Mouse (Mus musculus): ENCODE results near the gene Stk32c. TPM values are rescaled to one million over a fixed set of nuclear protein-coding genes. Genes with fewer than 3 reads are reported as not detected.

Gene Stk32c
- polyA plus RNA-seq, 1 experiment from 2014 or later, result 2.5 TPM

DNA sequence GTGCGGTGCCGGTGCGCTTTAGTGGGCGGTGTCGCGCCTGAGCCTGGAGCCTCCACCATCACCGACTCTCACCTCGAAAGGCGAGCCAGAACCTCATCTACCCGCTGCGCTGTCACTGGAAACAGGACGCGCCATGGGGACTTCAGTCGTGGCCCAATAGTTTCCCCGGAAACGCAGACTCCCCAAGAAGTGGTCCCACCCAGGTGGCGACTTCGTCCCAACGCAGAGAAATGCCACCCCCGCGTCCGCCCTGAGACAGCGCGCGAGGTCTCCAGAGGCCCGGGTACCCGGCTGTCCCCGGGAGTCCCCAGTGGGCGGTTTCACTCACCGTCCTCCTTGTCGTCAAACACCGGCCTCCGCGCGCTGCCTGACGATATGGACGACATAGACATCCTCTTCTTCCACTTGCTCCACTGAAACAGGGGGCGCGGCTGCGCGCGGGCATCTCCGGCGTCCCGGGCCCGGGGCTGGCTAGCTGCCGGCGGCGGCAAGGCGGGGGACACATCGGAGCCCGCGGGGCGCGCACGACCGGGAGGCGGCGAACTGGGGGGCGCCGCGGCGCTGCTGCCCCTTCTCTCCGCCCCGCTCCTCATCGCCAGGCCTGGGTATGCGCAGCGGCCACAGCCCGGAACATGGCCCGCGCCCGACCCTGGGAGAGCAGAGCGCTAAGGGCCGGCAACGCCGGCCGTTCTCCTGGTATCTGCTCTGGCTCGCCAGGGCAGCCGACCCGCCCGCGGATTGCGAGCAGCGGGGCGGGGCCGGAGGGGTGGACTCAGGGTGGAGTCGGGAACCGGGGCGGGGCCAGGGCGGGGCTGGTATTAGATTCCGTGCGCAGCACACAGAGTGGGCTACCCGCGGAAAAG lies 25.1 kb downstream of the Stk32c start:
- peak overlapping the region; percentile 90 for H3K4me2 ChIP-seq
- peak overlapping the region; percentile 78 for H3K27ac ChIP-seq (replicated peaks)
- ATAC-seq (ENCODE audit: low FRiP score), result peak; percentile 94
- no peaks in the 10 kb centered on the region for H3K9me3 ChIP-seq (replicated peaks)
- peaks cover 23% of the 10 kb centered on the region for H3K4me1 ChIP-seq
- H3K4me3 ChIP-seq (replicated peaks), result peak overlapping the region; percentile 79
- WGBS, result under 1% methylated on average over 91 of the region's 94 CpGs
- H3K9ac ChIP-seq (replicated peaks), result peak overlapping the region; percentile 77
- H3K27me3 ChIP-seq (replicated peaks), result peaks cover 11% of the 10 kb centered on the region
- H3K36me3 ChIP-seq, result no peaks in the 10 kb centered on the region

GRCm38 (mm10) chr7:139187277-139187676 lies 25.8 kb downstream of the Stk32c start:
- Histone ChIP-seq H3K27me3 (replicated peaks) (peaks cover 11% of the 10 kb centered on the region), H3K4me3 (replicated peaks) (peak overlapping the region; percentile 79), H3K4me1 (peaks cover 23% of the 10 kb centered on the region), H3K36me3 (no peaks in the 10 kb centered on the region), H3K9me3 (replicated peaks) (no peaks in the 10 kb centered on the region), H3K27ac (replicated peaks) (peak overlapping the region; percentile 78; the same call in 1 of the 2 replicates), H3K4me2 (peak overlapping the region; percentile 90), H3K9ac (replicated peaks) (peak overlapping the region; percentile 77)
- 32% methylated on average over 7 of the region's 7 CpGs for WGBS
- ATAC-seq (ENCODE audit: low FRiP score), result 0 out of 2 replicates have a peak, but pooled peaks have one; percentile 3

DNA sequence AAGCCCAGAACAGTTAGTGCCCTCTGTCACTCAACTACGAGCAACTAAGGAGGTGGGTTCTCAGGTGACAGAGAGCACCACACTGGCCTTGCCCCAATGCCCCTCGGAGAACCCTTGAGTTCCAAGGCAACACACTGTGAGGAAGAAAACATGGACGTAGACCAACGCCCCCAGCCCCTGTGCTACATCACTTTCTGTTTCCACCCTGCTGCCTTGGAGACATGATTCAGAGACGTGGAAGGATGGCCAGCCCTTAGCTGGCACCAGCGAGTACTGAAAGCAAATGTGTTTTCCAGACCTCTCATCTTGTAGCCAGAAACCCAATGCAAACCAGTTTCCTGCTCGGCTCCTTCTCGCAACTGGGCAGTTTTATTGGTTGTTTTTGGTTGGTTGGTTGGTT lies 26.7 kb downstream of the Stk32c start:
- WGBS, result 67% methylated on average over 8 of the region's 8 CpGs
- Histone ChIP-seq H3K4me1 (peaks cover 23% of the 10 kb centered on the region), H3K4me3 (replicated peaks) (no peak overlapping the region), H3K27me3 (replicated peaks) (peaks cover 11% of the 10 kb centered on the region), H3K9ac (replicated peaks) (no peak overlapping the region), H3K9me3 (replicated peaks) (no peaks in the 10 kb centered on the region), H3K4me2 (peak overlapping the region; percentile 90), H3K36me3 (no peaks in the 10 kb centered on the region), H3K27ac (replicated peaks) (no peak overlapping the region)
- ATAC-seq (ENCODE audit: low FRiP score), result no peak

DNA sequence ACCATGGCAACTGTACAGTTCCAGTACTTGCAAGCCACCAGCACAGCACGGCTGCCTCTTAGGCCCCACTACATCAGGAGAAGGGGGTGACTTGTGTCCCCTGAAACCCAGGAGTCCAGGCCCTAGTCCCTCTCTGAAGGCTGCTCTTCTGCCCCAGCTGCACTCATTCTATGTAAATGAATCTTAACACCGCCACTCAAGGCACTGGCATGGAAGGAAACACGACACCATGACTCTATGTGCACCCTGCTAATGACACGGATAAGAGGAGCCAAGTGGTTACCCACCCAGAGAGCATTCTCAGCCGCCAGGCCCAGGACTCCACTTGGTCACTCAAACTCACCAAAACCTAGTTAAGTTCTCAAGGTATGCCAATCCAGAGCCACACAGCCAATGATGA lies 27.1 kb downstream of the Stk32c start:
- Histone ChIP-seq H3K9ac (replicated peaks) (no peak overlapping the region), H3K27ac (replicated peaks) (no peak overlapping the region), H3K9me3 (replicated peaks) (no peaks in the 10 kb centered on the region), H3K4me1 (peaks cover 23% of the 10 kb centered on the region), H3K27me3 (replicated peaks) (peaks cover 11% of the 10 kb centered on the region), H3K4me2 (peak overlapping the region; percentile 90), H3K36me3 (no peaks in the 10 kb centered on the region), H3K4me3 (replicated peaks) (no peak overlapping the region)
- 41% methylated on average over 5 of the region's 5 CpGs for WGBS
- ATAC-seq (ENCODE audit: low FRiP score), result no peak

- peaks cover 23% of the 10 kb centered on the region for H3K4me1 ChIP-seq
- ATAC-seq (ENCODE audit: low FRiP score), result no peak
- H3K27me3 ChIP-seq (replicated peaks), result peaks cover 11% of the 10 kb centered on the region
- no peaks in the 10 kb centered on the region for H3K36me3 ChIP-seq
- no peak overlapping the region for H3K4me3 ChIP-seq (replicated peaks)
- H3K9me3 ChIP-seq (replicated peaks), result no peaks in the 10 kb centered on the region
- no peak overlapping the region for H3K9ac ChIP-seq (replicated peaks)
- no peak overlapping the region for H3K4me2 ChIP-seq
- 87% methylated on average over 7 of the region's 7 CpGs for WGBS
- H3K27ac ChIP-seq (replicated peaks), result no peak overlapping the region
Observed at GRCm38 (mm10) chr7:139184846-139185245, 28.3 kb downstream of the Stk32c start.

GRCm38 (mm10) chr7:139184396-139184795 lies 28.7 kb downstream of the Stk32c start:
- peaks cover 11% of the 10 kb centered on the region for H3K27me3 ChIP-seq (replicated peaks)
- no peak overlapping the region for H3K4me3 ChIP-seq (replicated peaks)
- no peak overlapping the region for H3K27ac ChIP-seq (replicated peaks)
- 89% methylated on average over 4 of the region's 4 CpGs for WGBS
- no peaks in the 10 kb centered on the region for H3K36me3 ChIP-seq
- no peaks in the 10 kb centered on the region for H3K9me3 ChIP-seq (replicated peaks)
- H3K4me1 ChIP-seq, result peaks cover 23% of the 10 kb centered on the region
- no peak overlapping the region for H3K4me2 ChIP-seq
- ATAC-seq (ENCODE audit: low FRiP score), result no peak
- H3K9ac ChIP-seq (replicated peaks), result no peak overlapping the region

DNA sequence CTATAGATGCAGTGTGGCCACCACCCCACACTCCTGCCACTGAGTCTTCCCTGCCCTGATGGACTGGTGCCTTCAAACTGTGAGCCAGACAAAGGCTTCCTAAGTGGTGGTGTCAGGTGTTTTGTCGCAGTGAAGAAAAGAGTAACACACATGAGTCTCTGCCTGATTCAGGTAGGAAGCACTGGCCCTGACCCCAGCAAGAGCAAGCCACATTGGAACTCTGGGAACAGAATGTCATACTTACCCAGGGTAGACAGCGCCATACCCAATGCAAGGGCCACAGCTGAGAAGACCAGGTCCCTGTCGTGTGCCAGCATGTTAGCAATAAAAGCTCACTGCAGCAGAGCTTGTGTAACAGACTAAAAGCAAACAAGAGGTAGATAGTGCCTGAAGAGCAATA lies 33.0 kb downstream of the Stk32c start:
- H3K4me1 ChIP-seq, result no peaks in the 10 kb centered on the region
- no peak overlapping the region for H3K9ac ChIP-seq (replicated peaks)
- WGBS, result 90% methylated on average over 3 of the region's 3 CpGs
- no peak overlapping the region for H3K27ac ChIP-seq (replicated peaks)
- H3K9me3 ChIP-seq (replicated peaks), result no peaks in the 10 kb centered on the region
- H3K27me3 ChIP-seq (replicated peaks), result no peaks in the 10 kb centered on the region
- H3K4me3 ChIP-seq (replicated peaks), result no peak overlapping the region
- H3K36me3 ChIP-seq, result no peaks in the 10 kb centered on the region
- no peak overlapping the region for H3K4me2 ChIP-seq
- no peak for ATAC-seq (ENCODE audit: low FRiP score)

DNA sequence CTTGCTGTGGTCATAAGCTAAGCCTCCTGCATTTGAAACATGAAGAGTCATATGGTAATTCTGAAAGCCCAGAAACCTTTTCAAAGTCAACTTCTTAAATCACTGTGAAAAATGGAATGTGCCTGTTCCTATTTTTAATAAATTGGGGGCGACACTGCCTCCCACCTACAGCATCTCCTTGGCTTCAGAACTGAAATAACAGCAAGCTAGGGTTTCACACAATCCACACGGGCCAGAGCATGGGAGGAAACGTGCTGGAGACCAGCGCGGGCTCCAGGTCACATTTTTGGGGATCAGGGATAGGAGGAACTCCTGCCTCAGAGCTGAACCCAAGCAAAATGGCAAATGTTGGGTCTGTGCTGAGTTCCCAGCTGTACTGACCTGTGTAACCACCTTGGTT lies 33.8 kb downstream of the Stk32c start:
- no peak overlapping the region for H3K9ac ChIP-seq (replicated peaks)
- no peak overlapping the region for H3K27ac ChIP-seq (replicated peaks)
- WGBS, result 87% methylated on average over 5 of the region's 5 CpGs
- no peaks in the 10 kb centered on the region for H3K27me3 ChIP-seq (replicated peaks)
- no peaks in the 10 kb centered on the region for H3K9me3 ChIP-seq (replicated peaks)
- no peak for ATAC-seq (ENCODE audit: low FRiP score)
- no peaks in the 10 kb centered on the region for H3K36me3 ChIP-seq
- H3K4me1 ChIP-seq, result no peaks in the 10 kb centered on the region
- H3K4me2 ChIP-seq, result no peak overlapping the region
- no peak overlapping the region for H3K4me3 ChIP-seq (replicated peaks)

- no peak overlapping the region for H3K27ac ChIP-seq (replicated peaks)
- WGBS, result 68% methylated on average over 4 of the region's 4 CpGs
Observed at GRCm38 (mm10) chr7:139169143-139169542, 44.0 kb downstream of the Stk32c start.

GRCm38 (mm10) chr7:139164410-139164809 lies 48.7 kb downstream of the Stk32c start:
- Histone ChIP-seq H3K27ac (replicated peaks) (no peak overlapping the region), H3K9me3 (replicated peaks) (peaks cover 7% of the 10 kb centered on the region; the same call in 1 of the 2 replicates), H3K4me3 (replicated peaks) (no peak overlapping the region), H3K4me2 (no peak overlapping the region), H3K9ac (replicated peaks) (no peak overlapping the region), H3K27me3 (replicated peaks) (no peaks in the 10 kb centered on the region), H3K36me3 (no peaks in the 10 kb centered on the region), H3K4me1 (peaks cover 2% of the 10 kb centered on the region)
- no peak for ATAC-seq (ENCODE audit: low FRiP score)
- 78% methylated on average over 5 of the region's 5 CpGs for WGBS

More at GRCm38 (mm10) chr7:139169143-139169542, 44.0 kb downstream of the Stk32c start:
- no peak overlapping the region for H3K9ac ChIP-seq (replicated peaks)
- no peaks in the 10 kb centered on the region for H3K36me3 ChIP-seq
- peaks cover 7% of the 10 kb centered on the region; the same call in 1 of the 2 replicates for H3K9me3 ChIP-seq (replicated peaks)
- no peaks in the 10 kb centered on the region for H3K27me3 ChIP-seq (replicated peaks)
- H3K4me1 ChIP-seq, result no peaks in the 10 kb centered on the region
- no peak overlapping the region for H3K4me3 ChIP-seq (replicated peaks)
- ATAC-seq (ENCODE audit: low FRiP score), result no peak
- H3K4me2 ChIP-seq, result no peak overlapping the region

DNA sequence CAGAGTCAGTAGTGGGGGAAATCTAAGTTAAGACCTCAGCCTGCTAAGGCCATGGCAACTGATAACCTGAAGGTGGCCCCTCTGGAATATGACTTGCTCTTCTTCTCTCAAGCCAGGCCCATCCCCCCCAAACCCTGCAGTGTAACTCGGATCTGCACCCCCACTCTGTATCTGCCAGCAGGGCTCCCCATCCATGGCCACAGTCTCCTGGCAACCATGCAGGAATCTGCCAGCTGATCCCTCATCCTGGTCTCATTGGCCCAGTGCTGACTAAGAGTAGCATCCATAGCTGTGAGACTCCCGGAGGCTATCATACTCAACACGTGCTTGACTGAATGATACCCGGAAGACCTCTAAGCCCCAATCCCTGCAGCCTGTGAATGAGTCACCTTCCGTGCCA lies 54.2 kb downstream of the Stk32c start:
- Histone ChIP-seq H3K4me1 (peaks cover 13% of the 10 kb centered on the region), H3K9ac (replicated peaks) (no peak overlapping the region), H3K9me3 (replicated peaks) (no peaks in the 10 kb centered on the region), H3K4me3 (replicated peaks) (no peak overlapping the region), H3K36me3 (no peaks in the 10 kb centered on the region), H3K27ac (replicated peaks) (peak overlapping the region; percentile 5; the same call in 1 of the 2 replicates), H3K27me3 (replicated peaks) (no peaks in the 10 kb centered on the region), H3K4me2 (no peak overlapping the region)
- ATAC-seq (ENCODE audit: low FRiP score), result peak; percentile 63
- WGBS, result 37% methylated on average over 5 of the region's 5 CpGs

DNA sequence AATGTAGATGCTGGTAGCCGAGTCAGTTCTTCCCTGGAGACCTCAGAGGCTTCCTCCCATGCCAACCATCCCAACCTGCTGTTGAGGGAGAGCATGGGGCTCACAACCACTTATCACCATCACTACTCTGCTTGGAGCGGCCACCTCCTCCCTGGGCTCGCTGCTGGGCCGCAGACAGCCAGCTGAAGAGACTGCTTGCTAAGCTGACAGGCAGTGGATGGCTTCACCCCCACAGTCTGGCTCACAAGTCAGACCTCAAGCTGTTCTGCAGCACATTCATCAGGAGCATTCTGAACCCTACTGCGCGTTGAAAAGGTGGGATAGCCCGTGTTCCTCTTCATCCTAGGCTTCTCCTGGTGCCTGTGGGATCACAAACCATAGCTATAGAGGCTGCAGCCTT lies 54.6 kb downstream of the Stk32c start:
- Histone ChIP-seq H3K27ac (replicated peaks) (peak overlapping the region; percentile 5; the same call in 1 of the 2 replicates), H3K9ac (replicated peaks) (no peak overlapping the region), H3K4me3 (replicated peaks) (no peak overlapping the region), H3K27me3 (replicated peaks) (no peaks in the 10 kb centered on the region), H3K9me3 (replicated peaks) (no peaks in the 10 kb centered on the region), H3K4me2 (no peak overlapping the region), H3K36me3 (no peaks in the 10 kb centered on the region), H3K4me1 (peaks cover 13% of the 10 kb centered on the region)
- WGBS, result 70% methylated on average over 7 of the region's 7 CpGs
- no peak for ATAC-seq (ENCODE audit: low FRiP score)

Data from neural tube, embryonic 15.5 days (tissue).